Mouse (Mus musculus): ENCODE measurements around the gene Defb19. TPM values are rescaled to one million over a fixed set of nuclear protein-coding genes. Genes with fewer than 3 reads are reported as not detected.

Defb19 gene
- total RNA-seq, 2 experiments from 2014 or later, result not detected

Other genes starting within 250 kb of the Defb19 start
- 10 to 100 TPM; 44.2 to 51.4 TPM for gene Rbck1, start 247.7 kb downstream of the Defb19 start, total RNA-seq (2021)
- gene Trib3, start 236.3 kb downstream of the Defb19 start, total RNA-seq (2021), result 1 to 10 TPM; 3.6 to 3.8 TPM
- gene Nrsn2, start 203.7 kb downstream of the Defb19 start, total RNA-seq (2021), result not detected
- gene Sox12, start 182.2 kb downstream of the Defb19 start, total RNA-seq (2021), result 10 to 100 TPM in 1 of 2 experiments, 1 to 10 TPM in 1; 8.2 to 13.8 TPM
- 10 to 100 TPM in 1 of 2 experiments, 1 to 10 TPM in 1; 8.0 to 10.0 TPM for gene Zcchc3, start 165.3 kb downstream of the Defb19 start, total RNA-seq (2021)
- gene 6820408C15Rik, start 164.7 kb downstream of the Defb19 start, total RNA-seq (2021), result 1 to 10 TPM; 2.0 to 2.1 TPM
- gene Defb23, start 115.7 kb downstream of the Defb19 start, total RNA-seq (2021), result not detected
- not detected for gene Defb20, start 103.2 kb downstream of the Defb19 start, total RNA-seq (2021)
- gene Defb22, start 90.2 kb downstream of the Defb19 start, total RNA-seq (2021), result not detected
- not detected for gene Defb26, start 68.6 kb downstream of the Defb19 start, total RNA-seq (2021)
- not detected for gene Defb28, start 62.1 kb downstream of the Defb19 start, total RNA-seq (2021)
- not detected for gene Defb29, start 40.2 kb downstream of the Defb19 start, total RNA-seq (2021)
- gene Gm17416, start 11.0 kb downstream of the Defb19 start, total RNA-seq (2021), result not detected
- gene Defb21, start 7.6 kb downstream of the Defb19 start, total RNA-seq (2021), result not detected
- gene Defb45, start 19.1 kb upstream of the Defb19 start, total RNA-seq (2021), result not detected
- gene Defb36, start 24.0 kb upstream of the Defb19 start, total RNA-seq (2021), result not detected
- not detected for gene Defb25, start 42.7 kb upstream of the Defb19 start, total RNA-seq (2021)
- gene Rem1, start 46.6 kb upstream of the Defb19 start, total RNA-seq (2021), result 1 to 10 TPM; 6.5 to 7.8 TPM
- 10 to 100 TPM; 33.1 to 41.2 TPM for gene H13, start 89.1 kb upstream of the Defb19 start, total RNA-seq (2021)
- 10 to 100 TPM; 16.2 to 16.5 TPM for gene Mcts2, start 106.7 kb upstream of the Defb19 start, total RNA-seq (2021)
- gene Id1, start 155.9 kb upstream of the Defb19 start, total RNA-seq (2021), result 10 to 100 TPM; 50.9 to 53.7 TPM
- 10 to 100 TPM; 13.1 to 16.0 TPM for gene Cox4i2, start 173.9 kb upstream of the Defb19 start, total RNA-seq (2021)